Mouse (Mus musculus) urinary bladder, postnatal 36 days (tissue): ENCODE results near the gene Lyrm1.

Experiments
- DNase-seq, 2 experiments: peaks; one replicate each; pipeline ENCODE4 v3.0.0; 2022; ENCODE audit warnings: low spot score in 2 of 2, mixed read lengths in 1 of 2

The Lyrm1 gene

DNA sequence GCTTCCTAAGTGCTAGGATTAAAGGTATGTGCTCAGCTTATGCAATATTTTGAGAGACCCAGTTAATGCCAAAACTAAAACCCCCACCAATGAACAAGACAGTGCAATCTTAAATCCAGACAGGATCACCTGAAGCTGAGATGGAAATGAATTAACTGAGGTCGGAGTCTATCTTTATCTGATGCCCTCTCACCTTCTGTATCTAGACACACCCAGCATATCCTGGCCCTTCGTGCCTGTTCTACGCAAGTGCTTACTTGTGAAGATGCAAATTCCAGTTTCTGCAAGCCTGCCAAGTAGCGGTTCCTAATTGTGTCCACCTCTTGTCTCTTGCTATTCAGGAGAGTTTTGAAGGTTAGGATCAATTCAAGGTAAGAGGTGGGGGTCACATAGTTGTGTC lies 69.5 kb downstream of the Lyrm1 start:
- DNase-seq: no peak

GRCm38 (mm10) chr7:119965651-119966395 lies 70.2 kb downstream of the Lyrm1 start:
- DNase-seq: no peak

DNA sequence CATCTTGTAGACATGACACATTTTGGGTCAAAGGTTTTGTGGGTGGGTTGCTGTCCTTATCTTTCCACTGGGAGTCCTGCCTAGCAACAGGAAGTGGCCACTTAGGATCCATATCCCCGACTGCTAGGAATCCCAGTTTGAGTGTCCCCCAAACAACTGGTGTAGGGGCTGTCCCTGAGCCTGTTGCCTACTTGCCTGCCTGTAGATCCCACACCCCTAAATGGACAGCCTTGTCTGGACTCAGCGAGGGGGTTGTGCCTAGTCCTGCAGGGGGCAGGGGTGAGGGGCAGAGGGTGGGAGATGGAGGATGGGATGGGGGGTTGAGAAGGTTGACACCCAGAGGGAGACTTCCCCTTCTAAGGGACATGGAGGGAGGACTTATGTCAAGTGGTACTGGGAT lies 73.7 kb downstream of the Lyrm1 start:
- no peak for DNase-seq

DNA sequence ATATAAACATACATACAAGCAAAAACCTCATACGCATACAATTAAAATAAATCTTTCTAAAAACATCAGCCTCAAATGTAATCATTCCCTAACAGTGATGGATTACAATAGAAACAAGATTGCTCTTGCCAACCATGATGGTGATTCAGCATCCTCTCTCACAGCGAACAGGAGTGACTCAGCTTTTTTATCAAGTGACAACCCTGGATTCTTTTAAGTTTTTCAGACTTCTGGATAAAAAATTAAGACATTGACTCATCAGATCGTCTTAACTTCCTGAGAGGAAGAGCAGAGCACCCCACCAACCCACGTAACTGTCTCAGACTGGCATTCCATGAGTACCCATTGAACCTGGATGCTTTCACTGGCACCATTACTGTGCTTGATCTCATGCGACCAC lies 78.6 kb downstream of the Lyrm1 start:
- DNase-seq: no peak

DNA sequence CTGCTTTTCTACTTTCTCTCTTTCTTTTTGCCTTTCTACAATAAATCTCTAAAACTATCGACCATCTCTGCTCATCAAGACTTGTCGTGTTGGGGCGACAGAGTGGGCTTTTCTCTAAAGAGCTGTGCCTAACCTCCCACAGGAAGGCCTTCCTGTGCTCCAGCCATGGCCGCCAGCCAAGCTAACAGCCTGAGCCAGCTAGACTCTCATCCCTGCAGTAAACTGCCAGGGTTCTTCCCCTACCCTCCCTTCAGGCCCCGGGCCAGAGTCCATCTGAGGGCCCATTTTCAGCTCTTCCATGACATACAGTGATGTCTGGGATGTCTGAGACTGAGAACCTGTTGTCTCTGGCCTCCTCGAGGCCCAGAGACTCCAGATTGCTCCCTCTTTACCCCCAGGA lies 80.6 kb downstream of the Lyrm1 start:
- DNase-seq: peak in 1 of 2 experiments; percentile 39

DNA sequence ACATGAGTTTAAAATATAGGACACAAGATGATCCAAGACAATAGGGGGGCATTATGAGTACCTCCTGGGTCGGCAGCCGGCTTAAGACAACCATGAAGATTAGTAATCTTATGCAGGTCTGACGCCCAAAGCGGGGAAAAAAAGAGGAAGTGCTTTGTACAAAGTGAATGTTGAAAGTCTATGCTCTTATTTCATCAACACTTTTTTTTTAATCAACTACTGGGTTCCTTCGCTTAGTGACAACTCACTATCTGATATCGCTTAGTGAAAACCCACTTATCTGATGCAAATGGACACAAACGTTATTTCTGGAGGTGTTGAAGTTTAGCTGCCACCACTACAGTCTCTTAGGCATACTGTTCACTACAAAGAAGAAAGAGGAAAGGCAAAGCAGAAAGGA lies 81.9 kb downstream of the Lyrm1 start:
- no peak for DNase-seq

GRCm38 (mm10) chr7:119978576-119978975 lies 82.9 kb downstream of the Lyrm1 start:
- no peak for DNase-seq

DNA sequence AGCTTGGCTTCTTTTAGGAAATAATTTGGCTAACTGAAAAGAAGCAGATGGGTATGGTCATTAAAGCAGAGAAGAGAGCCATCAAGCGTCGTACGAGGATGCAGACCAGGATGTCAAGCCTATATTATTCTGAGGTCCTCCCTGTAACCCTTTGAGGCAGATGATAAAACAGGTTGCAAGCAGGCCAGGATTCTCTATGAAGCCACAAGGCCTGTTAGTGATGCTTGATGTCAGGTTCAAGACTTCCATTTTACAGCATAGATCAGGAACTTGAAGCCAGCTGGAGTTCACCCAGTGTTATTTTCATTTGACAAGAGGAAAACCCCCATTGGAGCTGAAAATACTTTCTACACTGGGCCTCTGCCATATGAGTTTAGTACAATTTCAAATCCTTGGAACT lies 84.5 kb downstream of the Lyrm1 start:
- no peak for DNase-seq

DNA sequence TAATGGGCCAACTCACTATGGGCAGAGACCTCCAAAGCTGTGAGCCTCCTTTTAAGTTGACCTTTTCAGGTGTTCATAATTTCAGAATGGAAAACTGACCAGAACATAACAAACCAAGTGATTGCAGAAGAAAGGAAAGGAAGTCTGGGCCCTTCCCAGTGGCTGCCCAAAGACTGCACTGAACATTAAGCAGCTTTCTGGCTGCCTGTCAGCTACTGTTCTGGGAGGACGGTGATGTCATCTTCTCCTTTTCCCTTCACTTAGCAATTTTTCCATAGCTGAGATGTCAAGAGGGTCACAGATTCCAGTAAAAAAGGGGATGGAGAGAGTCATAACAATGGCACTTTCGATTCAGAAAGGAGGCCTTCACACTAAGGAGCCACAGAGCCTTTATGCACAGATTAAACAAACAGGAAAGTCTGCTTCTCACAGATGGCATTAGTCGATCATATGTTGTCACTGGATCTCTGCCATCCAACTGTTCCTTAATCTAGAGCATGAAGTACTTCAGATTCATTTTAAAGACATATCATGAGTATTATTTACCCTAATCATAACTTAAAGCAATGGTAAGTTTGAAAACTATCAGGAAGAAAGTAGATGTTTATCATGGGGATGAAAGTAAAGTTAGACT lies 89.7 kb downstream of the Lyrm1 start:
- DNase-seq: no peak

- peak in 1 of 2 experiments; percentile 49 for DNase-seq
Measured at GRCm38 (mm10) chr7:119997066-119997465, 101.4 kb downstream of the Lyrm1 start.
